Mouse (Mus musculus): Measurements from ENCODE around the gene Cabcoco1. TPM values are rescaled to one million over a fixed set of nuclear protein-coding genes. Genes with fewer than 3 reads are reported as not detected.

The Cabcoco1 gene
- 0.35 and 0.79 TPM in 2 replicates for polyA plus RNA-seq (2012; rRNA removed)

DNA sequence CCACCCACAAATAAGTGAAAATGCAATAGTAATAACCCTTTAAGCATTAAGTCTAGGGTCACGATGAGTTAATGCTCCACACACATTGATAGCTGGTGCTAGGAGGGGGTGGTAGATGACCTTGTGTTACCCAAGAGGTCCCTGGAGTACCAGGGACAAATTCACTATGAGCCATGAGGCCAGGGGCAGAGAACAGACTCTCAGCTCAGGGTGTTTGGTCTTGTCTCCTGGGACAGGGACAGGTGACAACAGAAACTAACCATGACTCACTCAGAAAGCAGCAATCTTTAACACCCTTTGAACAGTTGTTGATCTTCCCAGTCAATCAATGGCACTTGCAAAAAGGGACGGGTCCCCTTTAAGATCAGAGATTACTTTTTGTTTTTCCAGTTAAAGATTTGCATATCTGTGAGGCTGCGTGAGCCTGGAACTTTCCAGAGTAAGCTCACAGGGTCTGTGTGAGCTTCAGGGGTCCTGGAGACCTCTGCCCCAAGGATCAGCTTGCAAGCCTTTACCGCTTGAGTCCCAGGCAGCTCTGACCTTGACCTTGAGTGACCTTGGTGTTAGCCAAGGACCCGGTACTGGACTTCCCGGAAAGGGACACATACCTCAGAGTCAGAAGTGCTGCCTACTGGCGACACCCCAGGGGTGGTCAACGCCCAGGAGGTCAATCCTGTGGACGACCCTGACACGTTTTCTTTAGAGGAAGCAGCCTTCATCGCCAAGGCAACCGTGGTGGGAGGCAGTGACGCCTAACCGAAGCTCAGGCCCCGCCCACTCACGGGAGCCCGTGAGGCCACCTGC, at the start of gene Cabcoco1:
Cabcoco1 (minus strand) TSS at position 758 of the 804 bp plus-strand sequence.

Other genes with a start within 250 kb of the Cabcoco1 start
- 3.0 and 5.9 TPM in 2 replicates for gene Tmem26, start 181.8 kb upstream of the Cabcoco1 start, polyA plus RNA-seq (2012; rRNA removed)